Mouse (Mus musculus): ENCODE measurements around the gene Pitpnm2. TPM values are rescaled to one million over a fixed set of nuclear protein-coding genes. Genes with fewer than 3 reads are reported as not detected.

The Pitpnm2 gene
- polyA plus RNA-seq, 1 experiment = 178 TPM

GRCm38 (mm10) chr5:124086876-124087275 is 162.7 kb downstream of the Pitpnm2 start:
- no peak overlapping the region for H3K4me3 ChIP-seq (ENCODE audit: insufficient read depth, low read length)
- no peak for TF ChIP-seq POLR2A (IDR thresholded peaks at IDR 0.05; ENCODE audit: extremely low read depth, insufficient read depth, low read length)
- TF ChIP-seq CTCF (IDR thresholded peaks at IDR 0.05; ENCODE audit: extremely low read depth, insufficient read depth, low read length) = no peak
- no peak overlapping the region for H3K27ac ChIP-seq (ENCODE audit: insufficient read depth, low read length)
- H3K4me1 ChIP-seq (ENCODE audit: control insufficient read depth, insufficient read depth, low read length) = peaks cover 5% of the 10 kb centered on the region; the same call in 1 of the 2 replicates

GRCm38 (mm10) chr5:124085513-124085912 is 164.0 kb downstream of the Pitpnm2 start:
- Histone ChIP-seq H3K27ac (ENCODE audit: insufficient read depth, low read length) (peak overlapping the region; percentile 37), H3K4me1 (ENCODE audit: control insufficient read depth, insufficient read depth, low read length) (peaks cover 5% of the 10 kb centered on the region; the same call in 1 of the 2 replicates), H3K4me3 (ENCODE audit: insufficient read depth, low read length) (no peak overlapping the region)
- TF ChIP-seq POLR2A (IDR thresholded peaks at IDR 0.05; ENCODE audit: extremely low read depth, insufficient read depth, low read length) (no peak), CTCF (IDR thresholded peaks at IDR 0.05; ENCODE audit: extremely low read depth, insufficient read depth, low read length) (no peak)

- TF ChIP-seq CTCF (IDR thresholded peaks at IDR 0.05; ENCODE audit: extremely low read depth, insufficient read depth, low read length) (peak; percentile 97), POLR2A (IDR thresholded peaks at IDR 0.05; ENCODE audit: extremely low read depth, insufficient read depth, low read length) (no peak)
- Histone ChIP-seq H3K27ac (ENCODE audit: insufficient read depth, low read length) (peak overlapping the region; percentile 26; the same call in 1 of the 2 replicates), H3K4me3 (ENCODE audit: insufficient read depth, low read length) (no peak overlapping the region), H3K4me1 (ENCODE audit: control insufficient read depth, insufficient read depth, low read length) (peaks cover 5% of the 10 kb centered on the region; the same call in 1 of the 2 replicates)
These were observed 164.9 kb downstream of the Pitpnm2 start for GRCm38 (mm10) chr5:124084588-124085173.

- TF ChIP-seq CTCF (IDR thresholded peaks at IDR 0.05; ENCODE audit: extremely low read depth, insufficient read depth, low read length) = no peak
- TF ChIP-seq POLR2A (IDR thresholded peaks at IDR 0.05; ENCODE audit: extremely low read depth, insufficient read depth, low read length) = no peak
- no peak overlapping the region for H3K27ac ChIP-seq (ENCODE audit: insufficient read depth, low read length)
- peaks cover 8% of the 10 kb centered on the region for H3K4me1 ChIP-seq (ENCODE audit: control insufficient read depth, insufficient read depth, low read length)
- no peak overlapping the region for H3K4me3 ChIP-seq (ENCODE audit: insufficient read depth, low read length)
These were observed 165.5 kb downstream of the Pitpnm2 start for GRCm38 (mm10) chr5:124083850-124084587.

- H3K4me3 ChIP-seq (ENCODE audit: insufficient read depth, low read length) = no peak overlapping the region
- TF ChIP-seq POLR2A (IDR thresholded peaks at IDR 0.05; ENCODE audit: extremely low read depth, insufficient read depth, low read length) (no peak), CTCF (IDR thresholded peaks at IDR 0.05; ENCODE audit: extremely low read depth, insufficient read depth, low read length) (no peak)
- peaks cover 8% of the 10 kb centered on the region for H3K4me1 ChIP-seq (ENCODE audit: control insufficient read depth, insufficient read depth, low read length)
- H3K27ac ChIP-seq (ENCODE audit: insufficient read depth, low read length) = no peak overlapping the region
These were observed 166.4 kb downstream of the Pitpnm2 start for GRCm38 (mm10) chr5:124082941-124083688.

GRCm38 (mm10) chr5:124082447-124082846 is 167.1 kb downstream of the Pitpnm2 start:
- TF ChIP-seq CTCF (IDR thresholded peaks at IDR 0.05; ENCODE audit: extremely low read depth, insufficient read depth, low read length) = no peak
- no peak for TF ChIP-seq POLR2A (IDR thresholded peaks at IDR 0.05; ENCODE audit: extremely low read depth, insufficient read depth, low read length)
- Histone ChIP-seq H3K4me1 (ENCODE audit: control insufficient read depth, insufficient read depth, low read length) (peaks cover 8% of the 10 kb centered on the region), H3K27ac (ENCODE audit: insufficient read depth, low read length) (no peak overlapping the region), H3K4me3 (ENCODE audit: insufficient read depth, low read length) (no peak overlapping the region)

- H3K27ac ChIP-seq (ENCODE audit: insufficient read depth, low read length) = no peak overlapping the region
- no peak overlapping the region for H3K4me3 ChIP-seq (ENCODE audit: insufficient read depth, low read length)
- no peak for TF ChIP-seq POLR2A (IDR thresholded peaks at IDR 0.05; ENCODE audit: extremely low read depth, insufficient read depth, low read length)
- no peak for TF ChIP-seq CTCF (IDR thresholded peaks at IDR 0.05; ENCODE audit: extremely low read depth, insufficient read depth, low read length)
- H3K4me1 ChIP-seq (ENCODE audit: control insufficient read depth, insufficient read depth, low read length) = peaks cover 4% of the 10 kb centered on the region
These were observed 169.7 kb downstream of the Pitpnm2 start for GRCm38 (mm10) chr5:124079880-124080279.

- no peak for TF ChIP-seq POLR2A (IDR thresholded peaks at IDR 0.05; ENCODE audit: extremely low read depth, insufficient read depth, low read length)
- TF ChIP-seq CTCF (IDR thresholded peaks at IDR 0.05; ENCODE audit: extremely low read depth, insufficient read depth, low read length) = no peak
- Histone ChIP-seq H3K27ac (ENCODE audit: insufficient read depth, low read length) (peak overlapping the region; percentile 24; the same call in 1 of the 2 replicates), H3K4me1 (ENCODE audit: control insufficient read depth, insufficient read depth, low read length) (peaks cover 3% of the 10 kb centered on the region), H3K4me3 (ENCODE audit: insufficient read depth, low read length) (peak overlapping the region; percentile 8)
These were observed 170.7 kb downstream of the Pitpnm2 start for GRCm38 (mm10) chr5:124078794-124079416.

GRCm38 (mm10) chr5:124077856-124078460 is 171.6 kb downstream of the Pitpnm2 start:
- Histone ChIP-seq H3K4me1 (ENCODE audit: control insufficient read depth, insufficient read depth, low read length) (peaks cover 3% of the 10 kb centered on the region), H3K4me3 (ENCODE audit: insufficient read depth, low read length) (peak overlapping the region; percentile 8), H3K27ac (ENCODE audit: insufficient read depth, low read length) (no peak overlapping the region)
- no peak for TF ChIP-seq CTCF (IDR thresholded peaks at IDR 0.05; ENCODE audit: extremely low read depth, insufficient read depth, low read length)
- no peak for TF ChIP-seq POLR2A (IDR thresholded peaks at IDR 0.05; ENCODE audit: extremely low read depth, insufficient read depth, low read length)

Data from cortical plate, adult 2 months (tissue).